Mouse (Mus musculus) natural killer cell, adult 2 months (primary cell): ENCODE data around the gene Ptprb.

ENCODE experiments used
- DNase-seq, 2 experiments: peaks; one replicate each; pipeline ENCODE4 v3.0.0; 2022; ENCODE audit warnings: low spot score in 2 of 2

The Ptprb gene

DNA sequence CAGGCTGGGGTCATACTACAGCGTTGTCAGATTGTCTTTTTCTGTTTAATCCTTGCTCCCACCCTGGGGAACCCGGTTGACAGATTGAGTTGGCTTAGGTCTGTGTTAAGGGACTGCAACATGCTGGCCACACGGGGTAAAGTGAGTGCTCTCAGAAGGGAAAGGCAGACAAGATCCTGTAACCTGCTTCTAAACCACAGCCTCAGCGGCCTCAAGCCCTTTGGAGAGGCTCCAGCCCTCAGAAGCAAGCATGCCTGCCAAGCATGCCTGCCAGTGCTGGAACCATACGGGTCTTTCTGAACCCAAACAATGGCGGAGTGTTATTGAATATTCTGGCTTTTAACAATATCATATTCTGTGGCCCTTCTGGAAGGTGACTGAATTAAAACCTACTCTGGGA, 149.6 kb downstream of the Ptprb start:
- DNase-seq = no peak

DNA sequence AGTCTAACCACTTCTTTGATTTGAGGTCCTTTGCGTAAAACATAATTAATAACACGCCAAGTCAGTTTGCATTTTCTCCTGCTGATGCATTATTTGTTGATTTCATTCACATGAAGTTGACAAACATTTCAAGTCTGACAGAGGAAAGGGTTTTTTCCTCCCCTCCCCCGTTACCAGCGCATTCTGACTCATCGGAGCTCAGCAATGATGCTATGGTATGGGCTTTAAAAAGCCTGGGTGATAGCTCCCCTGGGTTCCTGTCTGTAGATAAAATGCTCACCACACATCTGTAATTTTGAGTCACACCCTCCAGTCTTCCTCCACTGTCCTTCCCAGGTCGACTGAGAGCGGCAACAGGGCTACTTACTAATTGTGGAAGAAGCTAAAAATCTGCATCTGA, 150.9 kb downstream of the Ptprb start:
- no peak for DNase-seq

DNA sequence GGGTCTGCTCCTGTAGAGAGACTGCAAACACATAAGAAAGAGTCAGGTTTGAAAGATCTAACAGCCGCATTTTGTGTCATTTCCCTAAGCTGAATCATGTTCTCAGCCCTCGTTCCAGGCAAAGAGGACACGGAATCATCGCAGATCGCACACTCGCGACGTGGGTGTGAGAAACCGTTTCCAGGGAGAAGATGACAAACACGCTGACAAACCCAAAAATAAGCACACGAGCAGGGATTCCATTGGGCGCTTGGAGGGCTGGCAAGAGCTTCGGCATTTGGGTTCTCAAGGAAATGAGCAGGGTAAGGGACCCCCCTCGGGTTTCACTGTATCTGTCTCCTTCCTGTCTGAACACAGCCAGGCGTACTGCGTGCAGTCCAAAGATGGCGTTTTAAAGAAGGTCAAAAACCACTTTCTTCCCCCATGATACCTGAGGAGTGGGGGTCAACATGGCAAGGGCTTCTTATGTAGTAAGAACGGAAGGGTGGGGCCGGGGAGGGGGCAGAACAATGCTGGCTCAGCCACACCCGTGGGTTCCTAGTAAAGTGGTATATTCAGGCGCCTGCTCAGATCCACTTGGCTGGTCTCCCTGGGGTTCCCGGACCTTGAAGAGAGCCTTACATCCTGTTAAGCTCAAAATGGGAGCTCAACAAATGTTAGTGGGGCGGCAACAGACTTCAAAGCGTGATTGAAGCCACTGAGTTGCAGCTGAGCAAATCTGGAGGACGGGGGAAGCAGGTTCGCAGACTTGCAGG, 152.9 kb downstream of the Ptprb start:
- DNase-seq = no peak

DNA sequence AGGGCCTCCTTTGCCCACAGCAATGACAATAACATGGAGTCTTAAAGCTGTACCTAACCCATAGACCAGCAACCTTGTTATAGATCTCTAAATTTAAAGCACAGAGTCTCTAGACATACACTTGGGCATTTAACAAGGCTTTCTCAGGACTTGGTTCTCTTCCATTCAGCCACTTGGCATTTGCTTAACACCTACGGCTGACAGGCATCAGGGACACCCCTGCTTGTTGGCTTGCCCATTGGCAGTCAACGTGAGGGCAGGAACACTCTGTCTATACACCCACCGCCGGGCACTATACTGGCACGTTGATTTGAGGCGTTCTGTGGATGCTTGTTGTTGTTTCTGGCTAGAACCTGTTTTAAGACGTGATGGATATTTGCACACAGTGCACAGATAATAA, 157.1 kb downstream of the Ptprb start:
- DNase-seq = no peak

DNA sequence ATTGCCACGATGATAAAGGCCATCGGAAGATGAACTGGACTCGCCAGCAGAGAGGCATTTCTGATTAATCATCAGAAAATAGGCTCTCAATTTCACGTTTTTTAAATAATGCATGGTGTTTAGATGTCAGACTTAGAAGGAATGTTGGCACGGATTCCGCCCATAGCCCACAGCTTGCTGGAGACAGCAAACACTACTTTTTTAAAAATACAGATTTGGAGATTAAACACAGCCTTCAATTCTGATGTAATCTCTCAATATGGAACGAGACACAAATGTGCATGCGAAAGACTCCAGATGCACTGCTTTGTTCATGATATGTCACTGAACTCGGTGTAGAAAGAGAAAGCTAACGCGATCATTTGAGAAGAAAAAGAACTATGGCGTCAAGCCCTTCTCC, 160.1 kb downstream of the Ptprb start:
- no peak for DNase-seq
